Mouse (Mus musculus) ZHBTc4 (cell line): ENCODE measurements around the gene B3glct.
A peak's percentile ranks its signal among the peaks of the same experiment; 100 is the strongest.

Source experiments
- DNase-seq: peaks from one replicate; pipeline ENCODE4 v3.0.0-alpha.2; 2011; ENCODE audit warnings: low read depth, low spot score

The B3glct gene

GRCm38 (mm10) chr5:149663417-149663816 lies 14.6 kb upstream of the B3glct start:
- DNase-seq, result no peak

- no peak for DNase-seq
Observed at GRCm38 (mm10) chr5:149677196-149677595, 834 bp upstream of the B3glct start.

- DNase-seq, result no peak
Observed at GRCm38 (mm10) chr5:149678990-149679348, 939 bp downstream of the B3glct start.

- DNase-seq, result no peak
Observed at GRCm38 (mm10) chr5:149679362-149679761, 1.3 kb downstream of the B3glct start.

GRCm38 (mm10) chr5:149679886-149680285 lies 1.9 kb downstream of the B3glct start:
- no peak for DNase-seq

- no peak for DNase-seq
Observed at GRCm38 (mm10) chr5:149680946-149681345, 2.9 kb downstream of the B3glct start.

GRCm38 (mm10) chr5:149689860-149690259 lies 11.8 kb downstream of the B3glct start:
- DNase-seq, result no peak

GRCm38 (mm10) chr5:149692548-149692947 lies 14.5 kb downstream of the B3glct start:
- peak; percentile 62 for DNase-seq

- DNase-seq, result peak; percentile 47
Observed at GRCm38 (mm10) chr5:149693200-149693599, 15.2 kb downstream of the B3glct start.

GRCm38 (mm10) chr5:149693968-149694367 lies 15.9 kb downstream of the B3glct start:
- no peak for DNase-seq

GRCm38 (mm10) chr5:149695077-149695750 lies 17.2 kb downstream of the B3glct start:
- DNase-seq, result no peak

GRCm38 (mm10) chr5:149702770-149703169 lies 24.7 kb downstream of the B3glct start:
- DNase-seq, result peak; percentile 67

GRCm38 (mm10) chr5:149711545-149711944 lies 33.5 kb downstream of the B3glct start:
- peak; percentile 85 for DNase-seq

GRCm38 (mm10) chr5:149713170-149713774 lies 35.2 kb downstream of the B3glct start:
- peak; percentile 77 for DNase-seq

- no peak for DNase-seq
Observed at GRCm38 (mm10) chr5:149713834-149714233, 35.8 kb downstream of the B3glct start.

GRCm38 (mm10) chr5:149715571-149716328 lies 37.7 kb downstream of the B3glct start:
- peak; percentile 43 for DNase-seq

GRCm38 (mm10) chr5:149716329-149716690 lies 38.3 kb downstream of the B3glct start:
- no peak for DNase-seq

- DNase-seq, result no peak
Observed at GRCm38 (mm10) chr5:149731776-149732175, 53.7 kb downstream of the B3glct start.

- DNase-seq, result no peak
Observed at GRCm38 (mm10) chr5:149737210-149737609, 59.2 kb downstream of the B3glct start.

GRCm38 (mm10) chr5:149740145-149740544 lies 62.1 kb downstream of the B3glct start:
- peak; percentile 45 for DNase-seq

- peak; percentile 38 for DNase-seq
Observed at GRCm38 (mm10) chr5:149740703-149741102, 62.7 kb downstream of the B3glct start.

GRCm38 (mm10) chr5:149742286-149742685 lies 64.3 kb downstream of the B3glct start:
- peak; percentile 58 for DNase-seq

GRCm38 (mm10) chr5:149745079-149745478 lies 67.0 kb downstream of the B3glct start:
- peak; percentile 78 for DNase-seq
